Mouse (Mus musculus): ENCODE measurements around the gene Defa33.
"Not testable (repeated sequence)": the region's sequence is repeated elsewhere in the genome, so short reads cannot be mapped to it uniquely, and the experiment has no call there.

Defa33 gene

DNA sequence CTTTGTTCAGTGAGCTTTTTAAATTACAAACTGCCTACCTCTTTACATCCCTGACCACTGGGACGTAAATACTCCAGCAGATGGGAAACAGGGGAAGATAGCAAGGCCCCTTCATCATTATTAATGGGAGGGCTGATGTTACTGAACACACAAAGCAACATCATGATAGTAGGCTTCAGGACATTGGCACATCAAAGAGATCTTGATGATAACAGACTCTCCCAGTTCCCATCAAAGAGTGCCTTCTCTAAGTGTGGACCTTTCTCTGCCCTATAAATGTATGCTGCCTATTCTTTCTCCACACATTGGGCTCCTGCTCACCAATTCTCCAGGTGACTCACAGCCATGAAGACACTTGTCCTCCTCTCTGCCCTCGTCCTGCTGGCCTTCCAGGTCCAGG lies at the start of gene Defa33:
Gene Defa33 (plus strand): TSS at position 301 of the 400 bp plus-strand sequence.
- POLR2A ChIA-PET, CTCF ChIA-PET: not testable (repeated sequence)

DNA sequence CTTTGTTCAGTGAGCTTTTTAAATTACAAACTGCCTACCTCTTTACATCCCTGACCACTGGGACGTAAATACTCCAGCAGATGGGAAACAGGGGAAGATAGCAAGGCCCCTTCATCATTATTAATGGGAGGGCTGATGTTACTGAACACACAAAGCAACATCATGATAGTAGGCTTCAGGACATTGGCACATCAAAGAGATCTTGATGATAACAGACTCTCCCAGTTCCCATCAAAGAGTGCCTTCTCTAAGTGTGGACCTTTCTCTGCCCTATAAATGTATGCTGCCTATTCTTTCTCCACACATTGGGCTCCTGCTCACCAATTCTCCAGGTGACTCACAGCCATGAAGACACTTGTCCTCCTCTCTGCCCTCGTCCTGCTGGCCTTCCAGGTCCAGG lies 13.4 kb upstream of the Defa33 start, which contains the start of gene Defa2:
Gene Defa2 (plus strand): TSS at position 301 of the 400 bp plus-strand sequence.
- POLR2A ChIA-PET, CTCF ChIA-PET: not testable (repeated sequence)

DNA sequence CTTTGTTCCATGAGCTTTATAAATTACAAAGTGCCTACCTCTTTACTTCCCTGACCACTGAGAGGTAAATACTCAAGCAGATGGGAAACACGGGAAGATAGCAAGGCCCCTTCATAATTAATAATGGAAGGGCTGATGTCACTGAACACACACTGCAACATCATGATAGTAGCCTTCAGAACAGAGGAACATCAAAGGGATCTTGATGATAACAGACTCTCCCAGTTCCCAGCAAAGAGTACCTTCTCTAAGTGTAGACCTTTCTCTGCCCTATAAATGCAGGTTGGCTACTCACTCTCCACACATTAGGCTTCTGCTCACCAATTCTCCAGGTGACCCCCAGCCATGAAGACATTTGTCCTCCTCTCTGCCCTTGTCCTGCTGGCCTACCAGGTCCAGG lies 35.5 kb downstream of the Defa33 start, which contains the start of gene Defa36:
Gene Defa36 (plus strand): TSS at position 301 of the 400 bp plus-strand sequence.
- CTCF ChIA-PET, POLR2A ChIA-PET: not testable (repeated sequence)
